Mouse (Mus musculus) hematopoietic stem cell, adult 5-6 weeks (primary cell): Measurements from ENCODE around the gene Cct8l1. TPM values are rescaled to one million over a fixed set of nuclear protein-coding genes. Genes with fewer than 3 reads are reported as not detected.

ENCODE experiments used
- ATAC-seq, 2 experiments: fragments of 125-278 bp in 1 of 2; replicated peaks in 1 of 2; 2 replicates each; pipeline ENCODE4 v1.8.0; 2016 to 2017; ENCODE audit warnings: inconsistent platforms in 2 of 2, mild to moderate bottlenecking in 2 of 2, moderate number of reproducible peaks in 2 of 2, low read depth in 1 of 2, moderate TSS enrichment in 1 of 2; ENCODE audit not compliant: low FRiP score in 2 of 2, poor library complexity in 2 of 2, severe bottlenecking in 2 of 2, insufficient read depth in 1 of 2, low TSS enrichment in 1 of 2
- total RNA-seq: library from RNA; stranded (forward); fragments of 172-1452, 232-1000 nt; gene quantifications from 2 replicates; pipeline ENCODE4 v1.2.3, GENCODE M21; 2017

Cct8l1 gene
- total RNA-seq, 1 experiment from 2014 or later = not detected

DNA sequence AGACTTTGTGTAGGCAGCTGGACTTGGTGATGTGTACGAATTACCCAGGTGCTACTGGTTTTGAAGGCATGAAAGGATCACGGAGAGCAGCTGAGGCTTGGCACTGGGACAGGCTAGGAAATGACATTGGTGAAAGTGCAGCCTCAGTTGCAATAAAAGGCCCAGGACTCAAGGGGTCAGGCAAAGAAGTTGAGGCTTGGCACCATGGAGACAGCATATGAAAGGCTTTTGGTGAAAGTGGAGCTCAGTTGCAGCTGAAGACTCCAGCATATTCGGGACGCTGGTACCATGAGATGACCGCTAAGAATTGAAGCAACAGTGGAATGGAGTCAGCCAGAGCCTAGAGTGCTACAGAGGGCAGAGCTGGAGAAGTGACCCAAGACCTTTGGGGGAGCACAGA lies 39.8 kb downstream of the Cct8l1 start:
- no peak for ATAC-seq

DNA sequence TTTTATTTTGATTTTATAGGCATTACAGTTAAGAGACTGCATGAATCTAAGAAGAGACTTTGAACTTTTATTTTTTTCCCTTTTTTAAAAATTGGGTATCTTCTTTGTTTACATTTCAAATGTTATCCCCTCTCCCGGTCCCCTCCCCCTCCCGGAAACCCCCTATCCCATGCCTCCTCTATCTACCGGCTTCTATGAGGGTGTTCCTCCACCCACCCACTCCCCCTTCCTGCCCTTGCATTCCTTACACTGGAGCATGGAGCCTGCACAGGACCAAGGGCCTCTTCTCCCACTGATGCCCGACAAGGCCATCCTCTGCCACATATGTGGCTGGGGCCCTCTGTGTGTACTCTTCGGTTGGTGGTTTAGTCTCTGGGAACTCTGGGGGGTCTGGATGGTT lies 40.5 kb downstream of the Cct8l1 start:
- ATAC-seq = no peak

Other genes with a start within 250 kb of the Cct8l1 start
- 48.5 and 73.4 TPM in 2 replicates for gene Kmt2c, start 17.3 kb upstream of the Cct8l1 start, total RNA-seq
- gene Xrcc2, start 189.8 kb downstream of the Cct8l1 start, total RNA-seq = 14.1 and 19.5 TPM in 2 replicates
- 0.44 TPM in 1 of 2 replicates, not detected in the other for gene Actr3b, start 243.9 kb downstream of the Cct8l1 start, total RNA-seq